Mouse (Mus musculus) adrenal gland, adult (tissue): ENCODE results near the gene Tnfrsf4.
A peak's percentile ranks its signal among the peaks of the same experiment; 100 is the strongest.

Experiments used
- DNase-seq, 2 experiments: peaks; one replicate each; pipeline ENCODE4 v3.0.0; 2022 to 2023; ENCODE audit warnings: low spot score in 1 of 2; ENCODE audit not compliant: inconsistent age in 2 of 2

Gene Tnfrsf4

GRCm38 (mm10) chr4:156026013-156026412 is 12.4 kb downstream of the Tnfrsf4 start, which contains the start of gene Tnfrsf18:
TSS of gene Tnfrsf18 (plus strand) at chr4:156026164.
- DNase-seq, result peak in 1 of 2 experiments; percentile 50

GRCm38 (mm10) chr4:156028580-156028979 is 14.9 kb downstream of the Tnfrsf4 start:
- no peak for DNase-seq

- peak in 1 of 2 experiments; percentile 54 for DNase-seq
Observed at GRCm38 (mm10) chr4:156030651-156031118, 17.0 kb downstream of the Tnfrsf4 start.

GRCm38 (mm10) chr4:156031255-156031592 is 17.6 kb downstream of the Tnfrsf4 start:
- DNase-seq, result no peak

DNA sequence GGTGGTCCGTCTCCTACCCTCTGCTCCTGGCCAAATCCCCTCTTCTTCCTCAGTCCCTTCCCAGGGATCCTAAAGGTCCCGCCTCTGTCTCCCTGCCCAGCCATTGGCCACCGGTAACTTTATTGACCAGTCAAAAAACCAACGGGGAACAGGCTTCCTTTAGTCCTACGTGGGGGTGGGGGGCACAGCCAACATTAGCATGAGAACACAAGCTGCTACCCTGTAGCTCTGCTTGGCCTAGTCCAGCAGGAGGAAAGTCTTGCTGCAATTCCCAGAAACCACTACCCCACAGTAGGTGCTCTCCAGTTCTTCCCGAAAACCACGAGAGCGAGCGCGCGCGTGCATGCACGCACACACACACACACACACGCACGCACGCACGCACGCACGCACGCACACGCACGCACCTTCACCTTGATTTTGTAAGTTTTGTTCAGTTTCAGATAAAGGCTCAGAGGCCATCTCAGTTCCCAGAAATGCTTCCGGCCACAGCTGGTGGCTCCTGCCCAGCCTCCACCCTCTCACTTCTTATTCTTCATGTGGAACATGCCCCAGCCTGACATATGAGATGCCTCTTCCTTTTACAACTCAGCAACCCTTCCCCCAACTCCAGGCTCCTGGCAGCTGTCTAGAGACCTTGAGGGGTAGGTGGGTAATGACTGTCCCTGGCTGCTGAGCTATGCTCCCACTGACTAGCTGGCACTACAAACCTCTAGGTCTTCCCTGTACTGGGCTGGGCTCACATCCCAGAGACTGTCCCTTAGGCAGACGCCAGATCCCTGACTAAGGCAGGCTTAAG is 18.1 kb downstream of the Tnfrsf4 start:
- DNase-seq, result peak; percentile 88 to 96

DNA sequence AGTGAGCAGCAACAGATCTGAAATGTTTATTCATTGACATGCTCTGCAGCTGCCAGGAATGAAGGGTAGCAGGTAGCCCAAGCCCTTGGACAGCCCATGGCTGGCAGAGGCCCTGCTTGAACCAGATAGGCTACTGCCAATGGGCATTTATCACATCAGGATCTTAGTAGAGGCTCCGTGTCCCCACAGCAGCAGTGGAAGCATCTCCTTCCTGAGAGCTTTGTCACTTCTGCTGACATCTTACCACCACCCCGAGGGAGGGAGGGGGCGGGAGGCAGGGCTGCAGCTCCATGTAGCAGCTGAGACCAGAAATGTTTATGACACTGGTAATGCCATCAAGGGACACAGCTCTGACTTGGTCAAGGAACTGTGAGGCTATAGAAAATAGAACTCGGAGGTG is 19.2 kb downstream of the Tnfrsf4 start:
- DNase-seq, result peak in 1 of 2 experiments; percentile 52

DNA sequence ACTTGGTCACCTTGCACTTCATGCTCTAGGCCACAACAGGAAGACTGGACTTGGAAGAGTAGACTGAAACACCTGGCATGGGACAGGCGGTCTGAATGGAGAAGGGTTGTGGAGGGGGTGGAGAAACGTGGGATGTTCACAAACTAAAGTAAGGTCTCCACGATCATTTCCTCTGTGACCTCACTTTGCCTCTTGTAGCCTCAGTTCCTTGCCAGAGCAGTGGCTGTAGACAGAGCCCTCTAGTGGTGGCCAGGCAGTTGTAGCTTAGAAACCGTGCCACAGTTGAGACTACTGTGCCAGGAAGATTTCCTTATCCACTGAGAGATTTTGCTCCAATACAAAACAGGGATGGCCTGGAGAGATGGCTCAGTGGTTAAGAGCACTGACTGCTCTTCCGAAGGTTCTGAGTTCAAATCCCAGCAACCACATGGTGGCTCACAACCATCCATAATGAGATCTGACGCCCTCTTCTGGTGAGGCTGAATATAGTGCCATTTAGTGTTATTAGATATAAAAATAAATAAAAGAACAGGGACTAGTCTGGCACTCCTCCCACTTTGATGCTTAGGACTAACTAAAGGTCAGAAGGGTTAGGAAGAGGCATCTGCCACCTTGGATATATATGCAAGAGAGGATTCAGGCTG is 20.0 kb downstream of the Tnfrsf4 start:
- peak; percentile 55 to 81 for DNase-seq

DNA sequence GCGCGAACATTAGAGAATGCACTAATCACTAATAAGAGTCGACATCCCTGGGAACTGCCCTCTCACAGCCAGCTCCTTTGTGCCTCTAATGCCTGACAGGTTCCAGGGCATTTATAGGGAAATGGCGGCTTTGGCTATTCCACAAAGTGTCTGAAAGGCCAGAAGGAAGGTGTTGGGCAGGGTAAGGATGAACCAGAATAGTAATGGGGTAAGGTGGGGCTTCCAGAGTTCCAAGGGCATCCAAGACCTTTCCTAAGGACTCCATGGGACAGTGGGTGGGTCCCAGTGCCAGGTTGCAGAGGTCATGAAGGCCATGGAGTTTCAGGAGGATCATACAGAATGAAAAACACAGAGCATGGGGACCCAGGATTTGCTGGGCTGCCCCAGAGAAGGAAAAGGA is 20.7 kb downstream of the Tnfrsf4 start:
- DNase-seq, result peak in 1 of 2 experiments; percentile 28

DNA sequence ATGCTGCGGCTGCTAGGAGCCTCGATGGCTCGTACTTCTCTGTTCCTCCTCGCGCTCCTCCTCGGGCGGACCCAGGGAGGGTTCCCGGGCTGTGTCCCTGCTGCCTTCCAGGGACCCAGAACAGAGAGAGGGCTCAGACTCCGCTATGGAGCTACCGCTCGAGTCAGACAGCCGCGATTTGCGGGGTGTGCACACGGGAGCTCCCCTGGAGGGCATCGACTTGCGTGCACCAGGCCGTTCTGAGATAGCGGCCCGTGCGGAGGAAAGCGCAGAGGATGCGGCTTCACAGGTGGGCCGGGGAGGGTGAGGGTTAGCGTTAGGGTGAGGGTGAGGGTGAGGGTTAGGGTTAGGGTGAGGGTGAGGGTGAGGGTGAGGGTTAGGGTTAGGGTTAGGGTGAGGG is 21.3 kb downstream of the Tnfrsf4 start:
- DNase-seq, result peak in 1 of 2 experiments; percentile 39

DNA sequence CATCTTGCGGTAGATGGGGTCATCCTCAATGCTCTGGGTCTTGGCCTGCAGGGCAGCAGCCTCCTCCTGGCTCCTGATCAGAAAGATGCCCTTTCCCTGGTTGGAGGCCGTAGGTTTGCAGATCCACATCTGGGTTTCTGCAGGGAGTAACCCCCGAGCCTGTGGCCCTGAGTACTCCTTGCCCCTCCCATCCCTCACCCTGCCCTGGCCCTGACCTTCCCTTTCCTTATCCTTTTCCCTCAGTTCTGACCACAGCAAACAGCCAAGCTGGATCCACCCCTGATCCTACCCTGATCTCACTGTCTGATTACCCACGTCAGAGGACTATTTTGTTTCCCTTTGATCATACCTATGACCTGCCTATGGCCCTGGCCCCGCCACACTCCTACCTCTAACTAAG is 31.1 kb downstream of the Tnfrsf4 start:
- peak; percentile 36 to 58 for DNase-seq

DNA sequence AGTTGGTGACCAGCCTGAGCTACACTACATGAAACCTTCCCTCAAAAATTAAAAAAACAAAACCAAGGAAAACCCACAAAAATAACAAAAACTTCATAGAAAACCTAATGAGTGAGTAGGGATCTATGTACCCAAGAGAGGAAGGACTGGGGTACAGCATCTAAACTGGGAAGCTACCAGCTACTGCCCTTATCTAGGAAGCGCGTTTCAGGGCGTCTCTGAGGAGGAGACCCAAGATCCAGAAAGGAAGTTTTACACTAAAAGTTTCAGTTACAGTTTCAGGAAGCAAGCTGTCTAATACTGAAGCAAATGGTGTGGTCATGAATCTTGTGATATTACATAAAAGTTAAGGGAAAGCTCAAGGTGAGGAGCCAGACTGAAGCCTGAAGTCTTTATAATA is 36.1 kb downstream of the Tnfrsf4 start:
- no peak for DNase-seq

- DNase-seq, result peak; percentile 81 to 92
Observed at GRCm38 (mm10) chr4:156050391-156050980, 36.8 kb downstream of the Tnfrsf4 start.

DNA sequence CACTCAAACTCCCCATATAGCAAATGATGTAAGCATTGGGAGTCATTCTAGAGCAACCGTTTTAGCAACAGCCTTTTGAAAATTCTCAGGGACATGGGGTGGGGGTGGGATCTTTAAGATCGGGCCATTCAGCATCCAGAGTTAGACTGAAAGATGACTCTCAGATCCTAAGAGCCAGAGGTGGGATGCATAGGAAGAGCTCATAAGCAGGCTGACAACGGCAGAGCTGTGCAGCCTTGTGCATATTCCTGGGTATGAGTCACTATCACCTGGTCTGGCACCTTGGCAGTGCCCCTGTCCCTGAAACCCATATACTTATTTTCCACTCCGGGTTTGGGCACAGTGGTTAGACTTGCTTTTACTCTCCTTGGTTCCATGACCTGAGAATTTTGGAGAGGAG is 39.5 kb downstream of the Tnfrsf4 start:
- DNase-seq, result no peak

- DNase-seq, result no peak
Observed at GRCm38 (mm10) chr4:156054130-156054529, 40.5 kb downstream of the Tnfrsf4 start.

- no peak for DNase-seq
Observed at GRCm38 (mm10) chr4:156054606-156055005, 41.0 kb downstream of the Tnfrsf4 start.

DNA sequence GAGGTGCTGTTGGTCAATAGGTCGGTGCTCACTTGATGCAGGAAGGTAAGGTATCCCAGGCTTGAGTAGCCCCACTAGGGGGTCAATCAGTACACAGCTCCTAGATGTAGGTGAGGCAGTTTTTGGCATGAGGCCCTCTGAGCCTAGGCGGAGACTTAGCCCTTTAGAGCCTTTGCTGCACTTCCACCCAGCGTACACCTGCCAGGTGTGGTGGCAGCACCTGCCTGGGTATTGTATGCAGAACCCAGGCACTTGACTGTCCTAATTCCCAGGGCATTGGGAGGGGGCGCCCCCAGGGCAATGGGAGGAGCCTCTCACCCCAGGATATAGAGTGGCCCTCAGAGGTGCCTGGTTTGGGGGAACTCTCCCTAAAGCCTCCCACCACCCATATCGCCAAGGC is 41.5 kb downstream of the Tnfrsf4 start:
- no peak for DNase-seq

DNA sequence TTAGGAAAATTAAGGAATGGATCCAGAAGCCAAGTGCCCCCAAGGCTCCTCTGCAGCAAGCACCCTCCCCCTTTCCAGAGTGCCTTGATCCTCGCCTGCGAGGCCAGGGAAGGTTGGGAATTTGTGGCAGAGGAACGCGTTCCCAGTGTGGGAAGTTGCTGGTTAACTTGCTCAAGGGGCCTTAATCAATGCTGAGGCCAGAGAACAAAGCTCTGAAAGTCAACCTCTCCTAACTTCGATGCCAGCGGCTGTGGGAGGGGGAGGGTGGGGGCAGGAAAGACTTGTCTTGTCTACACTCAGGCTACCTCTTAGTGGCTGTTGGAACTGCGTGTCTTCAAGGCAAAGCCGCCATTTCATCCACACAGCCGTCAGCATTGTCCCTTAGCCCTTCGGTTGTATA is 44.1 kb downstream of the Tnfrsf4 start:
- no peak for DNase-seq

DNA sequence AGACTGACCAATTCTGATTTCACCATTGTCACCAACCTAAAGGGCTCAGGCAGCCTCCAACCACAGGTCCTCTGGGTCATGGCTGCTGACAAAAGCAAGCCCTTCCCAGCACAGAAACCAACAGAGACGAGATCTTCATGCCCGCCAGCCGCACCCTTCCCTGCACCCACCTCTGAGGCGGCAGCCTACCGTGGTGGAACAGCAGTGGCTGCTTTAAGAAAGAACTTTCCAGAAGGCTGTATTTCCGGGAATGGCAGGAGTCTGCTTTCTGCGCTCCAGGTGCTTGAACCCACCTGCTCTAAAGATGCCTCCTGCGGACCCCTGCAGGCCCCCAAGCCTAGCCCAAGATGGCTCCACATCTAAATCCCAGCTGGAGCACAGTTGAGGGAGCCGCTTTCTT is 45.2 kb downstream of the Tnfrsf4 start:
- no peak for DNase-seq

DNA sequence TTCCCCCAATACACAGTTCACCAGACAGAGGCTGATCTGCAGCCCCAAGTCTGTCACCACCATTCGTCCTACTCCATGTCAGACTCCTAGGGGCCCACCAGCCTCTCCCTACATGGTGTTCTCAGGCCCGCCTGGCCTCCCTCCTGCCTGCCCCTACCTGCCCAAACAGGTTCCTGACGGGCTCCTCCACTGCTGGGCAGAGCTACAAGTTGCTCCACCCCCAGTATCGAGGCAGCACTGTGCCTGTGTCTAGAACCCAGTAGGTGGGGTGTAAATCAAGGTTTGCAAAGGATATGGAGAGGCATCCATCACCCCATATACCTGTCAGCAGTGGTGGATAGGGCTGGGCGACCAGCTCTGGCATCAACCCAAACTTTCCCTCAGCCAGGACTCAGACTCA is 45.6 kb downstream of the Tnfrsf4 start, which contains the start of gene Ttll10:
Ttll10 (minus strand) TSS at position 154 of the 400 bp plus-strand sequence.
- no peak for DNase-seq

GRCm38 (mm10) chr4:156059713-156060112 is 46.1 kb downstream of the Tnfrsf4 start:
- DNase-seq, result no peak

DNA sequence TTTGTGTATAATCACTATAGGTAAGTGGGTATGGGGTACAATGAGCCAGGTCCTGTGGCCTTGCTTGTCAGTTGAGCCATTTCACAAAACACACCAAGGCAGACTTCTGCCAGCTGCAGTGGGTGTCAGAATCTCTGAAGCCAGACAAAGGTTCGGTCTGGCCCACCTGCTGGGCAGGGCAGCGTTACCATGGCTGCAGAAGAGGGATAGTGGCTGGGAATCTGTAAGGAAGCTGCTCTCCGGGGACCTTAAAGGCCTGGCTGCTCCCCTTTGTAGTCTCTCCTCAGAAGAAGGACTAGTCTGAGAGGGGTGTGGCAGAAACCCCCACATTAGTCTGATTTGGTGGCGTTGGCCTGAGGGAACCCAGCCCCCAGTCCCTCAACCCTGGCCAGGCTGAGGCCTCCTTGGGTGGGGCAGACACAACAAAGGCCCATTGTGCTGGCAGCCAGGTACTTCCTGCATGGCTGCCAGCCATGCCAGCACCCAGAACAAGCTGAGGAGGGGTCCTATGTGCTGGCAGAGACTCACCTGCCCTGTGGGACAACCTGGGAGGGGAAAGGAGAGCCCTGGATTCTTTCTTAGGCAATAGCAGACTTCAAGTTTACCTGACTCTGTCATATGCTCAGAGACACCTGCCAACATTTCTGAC is 50.3 kb downstream of the Tnfrsf4 start:
- no peak for DNase-seq
